Mouse (Mus musculus) liver, embryonic 11.5 days (tissue): ENCODE data around the gene Ripply1. TPM values are rescaled to one million over a fixed set of nuclear protein-coding genes. Genes with fewer than 3 reads are reported as not detected.

Experiments used
- ATAC-seq: fragments of 200-750 bp; cut with Nextera tagmentation; replicated peaks from 2 replicates; pipeline ENCODE4 v1.8.0; 2017; ENCODE audit warnings: moderate number of reproducible peaks, mild to moderate bottlenecking, moderate TSS enrichment, moderate library complexity; ENCODE audit not compliant: low FRiP score
- DNase-seq: peaks from one replicate; pipeline ENCODE4 v3.0.0-alpha.2; 2017; ENCODE audit warnings: low spot score
- H3K27ac ChIP-seq: fragments of 300-500 bp; sonication (generic); 2 replicates; pipeline ENCODE4 v1.5.1; 2014; ENCODE audit warnings: mild to moderate bottlenecking, low read depth, low read length, control low read depth
- H3K27me3 ChIP-seq: fragments of 300-500 bp; sonication (generic); replicated peaks from 2 replicates; pipeline ENCODE4 v1.6.1; 2014; ENCODE audit warnings: low read length, mixed read lengths; ENCODE audit not compliant: control insufficient read depth, insufficient read depth
- H3K36me3 ChIP-seq: fragments of 300-500 bp; sonication (generic); 2 replicates; pipeline ENCODE4 v1.6.1; 2014; ENCODE audit warnings: mild to moderate bottlenecking, low read length, moderate library complexity, mixed read lengths; ENCODE audit not compliant: control insufficient read depth, insufficient read depth
- H3K4me1 ChIP-seq: fragments of 300-500 bp; sonication (generic); replicated peaks from 2 replicates; pipeline ENCODE4 v1.6.1; 2014; ENCODE audit warnings: low read length, mixed read lengths; ENCODE audit not compliant: control insufficient read depth, insufficient read depth
- H3K4me2 ChIP-seq: fragments of 300-500 bp; sonication (generic); 2 replicates; pipeline ENCODE4 v1.6.1; 2014; ENCODE audit warnings: mild to moderate bottlenecking, control low read depth, moderate library complexity
- H3K4me3 ChIP-seq: fragments of 300-500 bp; sonication (generic); 2 replicates; pipeline ENCODE4 v1.5.1; 2014; ENCODE audit warnings: low read depth, low read length, control low read depth
- H3K9ac ChIP-seq: fragments of 300-500 bp; sonication (generic); 2 replicates; pipeline ENCODE4 v1.6.1; 2014; ENCODE audit warnings: low read depth, low read length, control low read depth
- H3K9me3 ChIP-seq: fragments of 300-500 bp; sonication (generic); 2 replicates; pipeline ENCODE4 v1.6.1; 2016; ENCODE audit warnings: low read length, inconsistent platforms, mixed read lengths; ENCODE audit not compliant: control insufficient read depth
- WGBS: fragments of 180-500 bp; shearing (Covaris S2); extraction: QIAGEN DNeasy Blood & Tissue Kit; methylation state at CpG from one replicate; pipeline ENCODE4 v1.1.7; 2014; 5-methylcytosine and 5-hydroxymethylcytosine counted together
- polyA plus RNA-seq: library from polyadenylated mRNA; unstranded; fragments of >200 nt; fragmentation: Nextera tagmentation; extraction: Ambion mirVana; gene quantifications from 2 replicates; pipeline ENCODE4 v1.2.1, GENCODE M21; 2014

Gene Ripply1
- polyA plus RNA-seq, 1 experiment from 2014 or later: not detected

DNA sequence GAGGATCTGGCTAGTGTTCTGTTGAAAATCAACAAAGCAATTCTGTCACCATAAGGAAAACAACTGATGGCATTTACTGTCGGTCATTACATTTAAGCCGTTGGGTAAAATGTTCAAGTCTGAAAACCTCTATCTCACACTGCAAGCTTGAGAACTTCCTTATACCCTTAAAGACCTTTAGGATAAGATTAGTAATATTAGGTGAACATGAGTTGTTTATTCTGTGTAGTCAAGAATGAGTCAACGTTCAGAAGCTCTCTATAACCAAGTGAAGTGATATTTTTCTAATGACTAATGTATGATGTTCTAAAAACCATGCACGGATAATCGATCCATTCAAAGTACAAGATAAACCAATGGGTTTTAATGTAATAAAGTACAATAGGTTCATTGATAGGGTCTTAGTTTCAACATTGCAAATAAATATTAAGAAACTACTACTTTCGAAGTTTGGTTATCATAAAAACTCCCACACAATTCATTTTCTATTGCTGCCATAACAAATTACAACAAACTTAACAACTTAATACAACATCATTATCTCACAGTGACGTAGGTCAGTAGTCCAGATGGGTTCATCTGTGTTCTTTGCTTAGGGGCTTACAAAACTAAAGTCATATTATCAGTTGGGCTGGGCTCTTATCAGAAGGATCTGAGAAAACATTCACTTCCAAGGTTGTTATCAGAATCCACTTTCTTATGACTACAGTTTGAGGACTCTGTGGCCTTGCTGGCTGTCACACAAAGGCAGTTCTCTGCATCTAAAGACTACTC lies 12.1 kb upstream of the Ripply1 start:
- Histone ChIP-seq H3K4me3 (no peak overlapping the region), H3K36me3 (no peaks in the 10 kb centered on the region), H3K4me2 (no peak overlapping the region), H3K4me1 (no peaks in the 10 kb centered on the region), H3K27me3 (peaks cover 3% of the 10 kb centered on the region; the same call in 1 of the 2 replicates), H3K9ac (no peak overlapping the region), H3K9me3 (no peaks in the 10 kb centered on the region), H3K27ac (no peak overlapping the region)
- WGBS: 72% methylated on average over 7 of the region's 7 CpGs
- no peak for ATAC-seq
- no peak for DNase-seq

- no peak overlapping the region for H3K4me2 ChIP-seq
- H3K27me3 ChIP-seq: peaks cover under 1% of the 10 kb centered on the region; the same call in 1 of the 2 replicates
- no peak overlapping the region for H3K9ac ChIP-seq
- no peaks in the 10 kb centered on the region for H3K36me3 ChIP-seq
- H3K27ac ChIP-seq: no peak overlapping the region
- H3K4me3 ChIP-seq: no peak overlapping the region
- DNase-seq: no peak
- no peaks in the 10 kb centered on the region for H3K9me3 ChIP-seq
- ATAC-seq: no peak
- no peaks in the 10 kb centered on the region; the same call in 1 of the 2 replicates for H3K4me1 ChIP-seq
- WGBS: 38% methylated on average over 1 of the region's 1 CpGs
Measured at GRCm38 (mm10) chrX:139785764-139786163, 3.6 kb upstream of the Ripply1 start.

DNA sequence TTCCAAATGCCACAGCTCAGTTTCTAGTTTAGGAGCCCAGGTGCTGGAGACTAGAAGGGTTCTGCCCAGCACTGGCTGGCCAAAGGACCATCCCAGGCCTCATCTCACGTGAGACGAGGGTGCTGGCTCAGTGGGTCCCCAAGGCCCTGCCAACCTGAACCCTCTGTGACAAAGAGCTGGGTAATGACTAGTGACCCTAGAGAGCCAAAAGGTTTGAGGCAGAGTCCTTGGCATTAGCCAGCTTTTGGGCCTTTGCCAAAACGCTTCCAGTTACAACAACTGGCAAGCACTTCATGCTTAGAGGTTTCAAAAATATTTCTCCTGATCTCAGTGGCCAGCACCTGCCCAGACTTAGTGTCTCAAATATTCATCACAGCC lies 881 bp upstream of the Ripply1 start:
- no peaks in the 10 kb centered on the region for H3K9me3 ChIP-seq
- 74% methylated on average over 3 of the region's 3 CpGs for WGBS
- 0 out of 2 replicates have a peak, but pooled peaks cover 2% of the 10 kb centered on the region for H3K27me3 ChIP-seq
- no peaks in the 10 kb centered on the region; the same call in 1 of the 2 replicates for H3K4me1 ChIP-seq
- H3K4me3 ChIP-seq: no peak overlapping the region
- no peak overlapping the region for H3K27ac ChIP-seq
- DNase-seq (no peak), ATAC-seq (no peak)
- H3K4me2 ChIP-seq: no peak overlapping the region
- H3K9ac ChIP-seq: no peak overlapping the region
- no peaks in the 10 kb centered on the region for H3K36me3 ChIP-seq

DNA sequence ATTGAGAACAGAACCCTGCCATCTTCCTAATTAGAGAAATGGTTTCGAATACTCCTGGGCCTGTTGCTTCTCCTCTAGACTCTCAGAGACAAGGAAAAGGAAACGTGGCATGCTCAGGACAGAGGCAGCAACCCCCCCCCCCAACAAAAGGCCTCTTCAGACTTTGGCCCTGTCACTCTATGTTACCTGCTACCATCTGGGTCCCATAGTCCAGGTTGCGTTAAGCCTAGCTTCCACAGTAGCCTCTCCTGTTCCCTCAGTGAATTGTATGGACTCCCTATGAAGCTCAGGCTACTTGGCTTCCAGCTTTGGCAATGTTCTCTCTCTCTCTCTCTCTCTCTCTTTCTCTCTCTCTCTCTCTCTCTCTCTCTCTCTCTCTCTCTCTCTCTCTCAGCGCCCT lies 590 bp downstream of the Ripply1 start:
- Histone ChIP-seq H3K9me3 (no peaks in the 10 kb centered on the region), H3K4me3 (no peak overlapping the region), H3K27me3 (0 out of 2 replicates have a peak, but pooled peaks cover 2% of the 10 kb centered on the region), H3K36me3 (no peaks in the 10 kb centered on the region), H3K9ac (no peak overlapping the region), H3K4me1 (no peaks in the 10 kb centered on the region; the same call in 1 of the 2 replicates), H3K4me2 (no peak overlapping the region), H3K27ac (no peak overlapping the region)
- no peak for DNase-seq
- WGBS: 72% methylated on average over 4 of the region's 4 CpGs
- ATAC-seq: no peak; the same call in 1 of the 2 replicates

- Histone ChIP-seq H3K27ac (peak overlapping the region; percentile 43), H3K9me3 (no peaks in the 10 kb centered on the region), H3K36me3 (no peaks in the 10 kb centered on the region), H3K4me2 (no peak overlapping the region), H3K4me3 (no peak overlapping the region), H3K9ac (no peak overlapping the region), H3K27me3 (0 out of 2 replicates have a peak, but pooled peaks cover 2% of the 10 kb centered on the region), H3K4me1 (no peaks in the 10 kb centered on the region; the same call in 1 of the 2 replicates)
- ATAC-seq (peak; percentile 86), DNase-seq (no peak)
- 17% methylated on average over 3 of the region's 3 CpGs for WGBS
Measured at GRCm38 (mm10) chrX:139780988-139781387, 1.2 kb downstream of the Ripply1 start.

DNA sequence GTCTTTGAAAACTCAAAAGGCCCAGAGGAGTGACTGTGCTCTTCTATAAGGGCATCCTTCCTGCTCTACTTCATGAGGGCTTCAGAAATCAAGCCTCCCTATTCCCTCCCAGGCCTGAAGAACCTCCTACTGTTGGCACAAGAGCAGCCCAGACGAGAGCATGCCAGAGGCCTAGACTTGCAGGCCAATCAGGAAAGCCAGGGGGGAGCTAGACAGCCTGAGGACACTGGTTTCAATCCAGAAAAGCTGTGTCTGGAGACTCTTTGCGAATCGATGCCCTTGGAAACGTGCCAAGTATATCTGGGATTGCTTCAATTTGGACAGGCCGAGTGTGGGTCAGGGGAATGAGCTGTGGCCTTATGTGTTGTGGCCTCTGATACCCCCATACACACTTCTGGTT lies 2.8 kb downstream of the Ripply1 start:
- no peak for DNase-seq
- 81% methylated on average over 5 of the region's 5 CpGs for WGBS
- no peaks in the 10 kb centered on the region; the same call in 1 of the 2 replicates for H3K4me1 ChIP-seq

DNA sequence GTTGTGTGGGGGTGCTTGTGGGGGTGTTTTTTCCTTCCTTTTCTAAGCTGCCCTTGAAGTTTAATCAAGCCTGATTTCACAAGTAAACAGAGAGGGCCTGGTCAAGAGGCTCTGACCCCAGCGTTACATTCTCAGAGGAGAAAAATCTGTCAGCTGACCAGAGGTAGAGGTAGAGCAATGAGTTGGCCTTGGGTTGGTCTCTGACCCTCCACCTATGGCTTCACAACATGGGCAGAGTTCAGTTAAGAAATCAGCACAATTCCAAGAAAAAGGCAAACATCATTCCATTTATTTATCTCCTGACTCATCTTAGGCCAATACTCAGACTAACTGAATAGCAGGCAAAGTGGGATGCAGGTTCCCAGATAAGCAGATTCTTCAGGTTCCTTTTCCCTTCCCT lies 3.3 kb downstream of the Ripply1 start:
- no peak overlapping the region for H3K27ac ChIP-seq
- H3K27me3 ChIP-seq: 0 out of 2 replicates have a peak, but pooled peaks cover 2% of the 10 kb centered on the region
- WGBS: 81% methylated on average over 1 of the region's 1 CpGs
- no peak for ATAC-seq
- no peak for DNase-seq
- no peaks in the 10 kb centered on the region for H3K9me3 ChIP-seq
- H3K9ac ChIP-seq: no peak overlapping the region
- no peaks in the 10 kb centered on the region for H3K36me3 ChIP-seq
- no peak overlapping the region for H3K4me3 ChIP-seq
- H3K4me1 ChIP-seq: no peaks in the 10 kb centered on the region; the same call in 1 of the 2 replicates
- H3K4me2 ChIP-seq: no peak overlapping the region

More for the DNA sequence above, 2.8 kb downstream of the Ripply1 start:
- no peak overlapping the region for H3K4me3 ChIP-seq
- no peak overlapping the region for H3K9ac ChIP-seq
- no peak for ATAC-seq
- no peaks in the 10 kb centered on the region for H3K9me3 ChIP-seq
- no peak overlapping the region for H3K27ac ChIP-seq
- 0 out of 2 replicates have a peak, but pooled peaks cover 2% of the 10 kb centered on the region for H3K27me3 ChIP-seq
- H3K36me3 ChIP-seq: no peaks in the 10 kb centered on the region
- no peak overlapping the region for H3K4me2 ChIP-seq

DNA sequence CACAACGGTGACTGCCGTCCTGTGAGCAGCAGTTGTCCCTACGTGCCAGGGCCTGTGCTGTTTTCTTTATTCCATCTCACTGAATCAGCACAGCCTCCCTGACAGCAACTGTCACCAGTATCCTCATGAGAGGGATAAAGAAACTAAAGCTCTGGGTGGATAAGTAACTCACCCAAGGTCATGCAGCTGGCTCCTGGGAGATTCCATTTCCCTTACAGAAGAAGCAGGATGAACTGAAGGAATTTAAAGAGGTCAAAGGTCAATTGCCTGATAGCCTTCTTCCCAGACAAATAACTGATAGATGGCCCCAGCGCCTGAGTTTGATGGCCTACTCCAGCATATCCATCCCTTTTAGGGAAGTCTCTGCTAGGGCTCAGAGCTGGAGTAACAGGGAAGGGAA lies 4.8 kb downstream of the Ripply1 start:
- Histone ChIP-seq H3K4me2 (no peak overlapping the region), H3K9me3 (no peaks in the 10 kb centered on the region), H3K4me1 (no peaks in the 10 kb centered on the region; the same call in 1 of the 2 replicates), H3K27me3 (0 out of 2 replicates have a peak, but pooled peaks cover 2% of the 10 kb centered on the region), H3K27ac (no peak overlapping the region), H3K4me3 (no peak overlapping the region), H3K36me3 (no peaks in the 10 kb centered on the region), H3K9ac (no peak overlapping the region)
- no peak for ATAC-seq
- no peak for DNase-seq
- 50% methylated on average over 4 of the region's 4 CpGs for WGBS
